29 mouse cellular contexts compared by ENCODE assay signal in genomic region chr8:42107582-42107981, GRCm38 (mm10).
DNase-seq lines count a peak whose midpoint lies in the region; ATAC-seq lines count a peak whose summit lies in the region.
"Had no signal": no experiment of that assay in that cellular context is flagged by ENCODE, and none has a peak within 500 bp of the region (broad histone marks: within the 10 kb centered on the region; RNA-seq: fewer than 3 reads in every experiment).

No protein-coding gene starts in this region.

- H3K9me3 ChIP-seq in heart, embryonic 12.5 days (replicated peaks): no peaks in the 10 kb centered on the region
- no peaks in the 10 kb centered on the region for H3K9me3 ChIP-seq in heart, embryonic 16.5 days (replicated peaks; ENCODE audit: control insufficient read depth, low read length)
- no peaks in the 10 kb centered on the region for H3K9me3 ChIP-seq in heart, embryonic 10.5 days
- H3K9me3 ChIP-seq in heart, embryonic 11.5 days (replicated peaks; ENCODE audit: control insufficient read depth, low read length): no peaks in the 10 kb centered on the region
- H3K9me3 ChIP-seq in hindbrain, embryonic 14.5 days (ENCODE audit: control insufficient read depth, low read length): no peaks in the 10 kb centered on the region
- H3K9me3 ChIP-seq: embryonic facial prominence, embryonic 13.5 days; embryonic facial prominence, embryonic 15.5 days; forebrain, embryonic 13.5 days; forebrain, embryonic 15.5 days; G1E had no signal

- H3K4me2 ChIP-seq in heart, embryonic 12.5 days: no peak overlapping the region
- H3K4me2 ChIP-seq in heart, embryonic 16.5 days (ENCODE audit: low read depth, low read length): no peak overlapping the region
- no peak overlapping the region for H3K4me2 ChIP-seq in heart, embryonic 11.5 days
- H3K4me2 ChIP-seq in hindbrain, embryonic 14.5 days (replicated peaks): no peak overlapping the region
- H3K4me2 ChIP-seq: embryonic facial prominence, embryonic 13.5 days; embryonic facial prominence, embryonic 15.5 days; forebrain, embryonic 13.5 days; forebrain, embryonic 15.5 days had no signal

- WGBS in heart, embryonic 12.5 days: 74% methylated on average over 2 of the region's 2 CpGs
- 48% methylated on average over 2 of the region's 2 CpGs for WGBS in heart, embryonic 16.5 days
- WGBS in heart, embryonic 10.5 days: 76% methylated on average over 2 of the region's 2 CpGs
- 70% methylated on average over 2 of the region's 2 CpGs for WGBS in heart, embryonic 11.5 days (ENCODE audit: insufficient replicate concordance)
- 86% methylated on average over 2 of the region's 2 CpGs for WGBS in hindbrain, embryonic 14.5 days

- H3K36me3 ChIP-seq in heart, embryonic 12.5 days: no peaks in the 10 kb centered on the region
- no peaks in the 10 kb centered on the region for H3K36me3 ChIP-seq in heart, embryonic 16.5 days (ENCODE audit: control insufficient read depth, insufficient read depth)
- H3K36me3 ChIP-seq in heart, embryonic 10.5 days: no peaks in the 10 kb centered on the region
- no peaks in the 10 kb centered on the region for H3K36me3 ChIP-seq in heart, embryonic 11.5 days (ENCODE audit: control insufficient read depth, insufficient read depth, low read length)
- no peaks in the 10 kb centered on the region for H3K36me3 ChIP-seq in hindbrain, embryonic 14.5 days (replicated peaks; ENCODE audit: control insufficient read depth, insufficient read depth)
- H3K36me3 ChIP-seq: embryonic facial prominence, embryonic 13.5 days; embryonic facial prominence, embryonic 15.5 days; forebrain, embryonic 15.5 days; G1E had no signal

- no peaks in the 10 kb centered on the region for H3K4me1 ChIP-seq in heart, embryonic 12.5 days (replicated peaks)
- H3K4me1 ChIP-seq in heart, embryonic 16.5 days (ENCODE audit: control insufficient read depth, insufficient read depth, low read length): 0 out of 2 replicates have a peak, but pooled peaks cover 3% of the 10 kb centered on the region
- no peaks in the 10 kb centered on the region for H3K4me1 ChIP-seq in heart, embryonic 10.5 days
- no peaks in the 10 kb centered on the region for H3K4me1 ChIP-seq in heart, embryonic 11.5 days (ENCODE audit: control insufficient read depth, insufficient read depth, low read length)
- H3K4me1 ChIP-seq in hindbrain, embryonic 14.5 days (replicated peaks; ENCODE audit: control insufficient read depth, insufficient read depth, low read length): no peaks in the 10 kb centered on the region
- H3K4me1 ChIP-seq: embryonic facial prominence, embryonic 13.5 days; embryonic facial prominence, embryonic 15.5 days; forebrain, embryonic 13.5 days; forebrain, embryonic 15.5 days had no signal

- ATAC-seq in heart, embryonic 12.5 days (ENCODE audit: insufficient number of reproducible peaks, low FRiP score): no peak
- no peak for ATAC-seq in heart, embryonic 16.5 days (replicated peaks; ENCODE audit: extremely low read depth, insufficient read depth, low FRiP score)
- ATAC-seq in heart, embryonic 11.5 days (replicated peaks; ENCODE audit: insufficient number of reproducible peaks, low FRiP score, low TSS enrichment): no peak
- no peak for ATAC-seq in hindbrain, embryonic 14.5 days (ENCODE audit: low FRiP score)
- ATAC-seq: activated CD4-positive, CD25-positive, alpha-beta regulatory T cell, adult 4 months; CD4-positive, CD25-positive, alpha-beta regulatory T cell, adult 4 months; forebrain, embryonic 13.5 days; forebrain, embryonic 15.5 days; forebrain, postnatal 0 days; Patski had no signal

- no peak overlapping the region for H3K9ac ChIP-seq in heart, embryonic 12.5 days
- no peak overlapping the region for H3K9ac ChIP-seq in heart, embryonic 16.5 days (ENCODE audit: low read length)
- no peak overlapping the region for H3K9ac ChIP-seq in heart, embryonic 11.5 days (ENCODE audit: low read depth, low read length)
- no peak overlapping the region for H3K9ac ChIP-seq in hindbrain, embryonic 14.5 days
- H3K9ac ChIP-seq: embryonic facial prominence, embryonic 13.5 days; embryonic facial prominence, embryonic 15.5 days; forebrain, embryonic 13.5 days; forebrain, embryonic 15.5 days; forebrain, postnatal 0 days had no signal

- H3K27me3 ChIP-seq in heart, embryonic 12.5 days (replicated peaks): no peaks in the 10 kb centered on the region
- H3K27me3 ChIP-seq in heart, embryonic 16.5 days (ENCODE audit: control insufficient read depth, insufficient read depth, low read length): no peaks in the 10 kb centered on the region
- H3K27me3 ChIP-seq in heart, embryonic 10.5 days (ENCODE audit: insufficient read depth, poor library complexity, severe bottlenecking): no peaks in the 10 kb centered on the region
- no peaks in the 10 kb centered on the region for H3K27me3 ChIP-seq in heart, embryonic 11.5 days (ENCODE audit: control insufficient read depth, insufficient read depth, low read length)
- no peaks in the 10 kb centered on the region for H3K27me3 ChIP-seq in hindbrain, embryonic 14.5 days (ENCODE audit: control insufficient read depth, insufficient read depth, low read length)
- H3K27me3 ChIP-seq: CH12.LX; embryonic facial prominence, embryonic 13.5 days; embryonic facial prominence, embryonic 15.5 days; forebrain, embryonic 13.5 days; forebrain, embryonic 15.5 days; Patski had no signal

- intact Hi-C loops in heart, postnatal 10 days (cut with DNase I): no loop called here

- H3K4me3 ChIP-seq in heart, embryonic 12.5 days: no peak overlapping the region
- H3K4me3 ChIP-seq in heart, embryonic 16.5 days (ENCODE audit: low read length): no peak overlapping the region
- no peak overlapping the region for H3K4me3 ChIP-seq in heart, embryonic 10.5 days
- no peak overlapping the region for H3K4me3 ChIP-seq in heart, embryonic 11.5 days (ENCODE audit: low read depth, low read length)
- H3K4me3 ChIP-seq in hindbrain, embryonic 14.5 days (replicated peaks; ENCODE audit: low read length): no peak overlapping the region
- H3K4me3 ChIP-seq: embryonic facial prominence, embryonic 13.5 days; embryonic facial prominence, embryonic 15.5 days; erythroblast, embryonic 14.5 days; forebrain, embryonic 13.5 days; forebrain, embryonic 15.5 days had no signal

- H3K27ac ChIP-seq in heart, embryonic 12.5 days (ENCODE audit: poor library complexity, severe bottlenecking): no peak overlapping the region
- H3K27ac ChIP-seq in heart, embryonic 16.5 days (ENCODE audit: low read length): peak overlapping the region; percentile 61
- H3K27ac ChIP-seq in heart, embryonic 10.5 days: no peak overlapping the region
- no peak overlapping the region for H3K27ac ChIP-seq in heart, embryonic 11.5 days (ENCODE audit: low read depth, low read length)
- no peak overlapping the region for H3K27ac ChIP-seq in hindbrain, embryonic 14.5 days
- H3K27ac ChIP-seq: embryonic facial prominence, embryonic 13.5 days; embryonic facial prominence, embryonic 15.5 days; forebrain, embryonic 13.5 days; forebrain, embryonic 15.5 days had no signal

- DNase-seq in heart, adult 8-10 months (ENCODE audit: low spot score): peak; percentile 1
- no peak for DNase-seq in heart, embryonic 10.5 days (ENCODE audit: low spot score)
- DNase-seq in heart, postnatal 10 days: peak; percentile 38 to 41
- peak; percentile 17 for DNase-seq in fibroblast of lung, adult 2 months (ENCODE audit: low read depth)
- no peak for DNase-seq in hindbrain, embryonic 14.5 days (ENCODE audit: low spot score)
- DNase-seq: adrenal gland, postnatal 10 days; adrenal gland, postnatal 25 days; B cell, adult 2 months; cerebellum, adult 11 months; cerebellum, adult 18-20 months; cerebellum, adult 8-10 months; cerebellum, adult 9-11 months; cerebellum, postnatal 14 days; cerebellum, postnatal 36 days; embryo, embryonic 11 days; forebrain, postnatal 0 days had no signal

Comparison
In these comparisons a context has a peak if more than half of its experiments do, and no peak if none do; other contexts are left out.
1. DNase-seq: peak in heart, adult 8-10 months (single experiment), heart, postnatal 10 days (2 of 2) and fibroblast of lung, adult 2 months (single experiment); none in heart, embryonic 10.5 days (single experiment) and hindbrain, embryonic 14.5 days (single experiment).